28 mouse cellular contexts compared by ENCODE assay signal in genomic region chr2:174082380-174082918, GRCm38 (mm10). TPM values are rescaled to one million over a fixed set of nuclear protein-coding genes. Genes with fewer than 3 reads are reported as not detected.
A peak's percentile ranks its signal among the peaks of the same experiment; 100 is the strongest.
DNase-seq lines count a peak whose midpoint lies in the region; ATAC-seq lines count a peak whose summit lies in the region.
"Had no signal": no experiment of that assay in that cellular context is flagged by ENCODE, and none has a peak within 500 bp of the region (broad histone marks: within the 10 kb centered on the region; RNA-seq: fewer than 3 reads in every experiment).

No protein-coding gene starts in this region.

- H3K27me3 ChIP-seq in intestine, embryonic 14.5 days (replicated peaks; ENCODE audit: control insufficient read depth, insufficient read depth, low read length) = no peaks in the 10 kb centered on the region
- H3K27me3 ChIP-seq in intestine, embryonic 15.5 days (replicated peaks) = no peaks in the 10 kb centered on the region
- no peaks in the 10 kb centered on the region for H3K27me3 ChIP-seq in lung, embryonic 15.5 days
- no peaks in the 10 kb centered on the region for H3K27me3 ChIP-seq in limb, embryonic 13.5 days
- no peaks in the 10 kb centered on the region for H3K27me3 ChIP-seq in stomach, embryonic 15.5 days (replicated peaks)
- H3K27me3 ChIP-seq: embryonic facial prominence, embryonic 15.5 days; forebrain, embryonic 12.5 days; heart, embryonic 15.5 days; liver, embryonic 13.5 days; Patski had no signal

- peaks cover 30% of the 10 kb centered on the region for H3K4me1 ChIP-seq in intestine, embryonic 14.5 days (replicated peaks; ENCODE audit: control insufficient read depth, insufficient read depth, low read length)
- H3K4me1 ChIP-seq in intestine, embryonic 15.5 days (replicated peaks) = peaks cover 13% of the 10 kb centered on the region
- H3K4me1 ChIP-seq in lung, embryonic 15.5 days = peaks cover 33% of the 10 kb centered on the region
- peaks cover 42% of the 10 kb centered on the region for H3K4me1 ChIP-seq in limb, embryonic 13.5 days
- H3K4me1 ChIP-seq in stomach, embryonic 15.5 days = peaks cover 11% of the 10 kb centered on the region; the same call in 1 of the 2 replicates

- ATAC-seq in intestine, embryonic 14.5 days (replicated peaks; ENCODE audit: low FRiP score, low TSS enrichment, low read depth) = peak; percentile 38; the same call in 1 of the 2 replicates
- ATAC-seq in intestine, embryonic 15.5 days = no peak
- peak; percentile 64; the same call in 1 of the 2 replicates for ATAC-seq in lung, embryonic 15.5 days (ENCODE audit: borderline replicate concordance, extremely low read depth, low FRiP score, low TSS enrichment)
- peak; percentile 64; the same call in 1 of the 2 replicates for ATAC-seq in limb, embryonic 13.5 days (ENCODE audit: low FRiP score, low read depth)
- ATAC-seq in stomach, embryonic 15.5 days (ENCODE audit: insufficient read depth, low FRiP score, low read depth) = no peak
- ATAC-seq: hindbrain, postnatal 0 days; intestine, postnatal 0 days; midbrain, embryonic 16.5 days; Patski had no signal

- H3K9me3 ChIP-seq in intestine, embryonic 14.5 days (ENCODE audit: control insufficient read depth, low read length) = no peaks in the 10 kb centered on the region
- H3K9me3 ChIP-seq in intestine, embryonic 15.5 days = no peaks in the 10 kb centered on the region
- no peaks in the 10 kb centered on the region for H3K9me3 ChIP-seq in lung, embryonic 15.5 days
- no peaks in the 10 kb centered on the region for H3K9me3 ChIP-seq in limb, embryonic 13.5 days
- no peaks in the 10 kb centered on the region for H3K9me3 ChIP-seq in stomach, embryonic 15.5 days
- H3K9me3 ChIP-seq: embryonic facial prominence, embryonic 15.5 days; forebrain, embryonic 12.5 days; heart, embryonic 10.5 days; heart, embryonic 15.5 days; liver, embryonic 13.5 days had no signal

- H3K36me3 ChIP-seq in intestine, embryonic 14.5 days (ENCODE audit: control insufficient read depth, insufficient read depth, low read length) = no peaks in the 10 kb centered on the region
- H3K36me3 ChIP-seq in intestine, embryonic 15.5 days = no peaks in the 10 kb centered on the region
- no peaks in the 10 kb centered on the region for H3K36me3 ChIP-seq in lung, embryonic 15.5 days
- no peaks in the 10 kb centered on the region for H3K36me3 ChIP-seq in limb, embryonic 13.5 days
- no peaks in the 10 kb centered on the region for H3K36me3 ChIP-seq in stomach, embryonic 15.5 days
- H3K36me3 ChIP-seq: embryonic facial prominence, embryonic 15.5 days; heart, embryonic 15.5 days; liver, embryonic 13.5 days had no signal

- DNase-seq in intestine, embryonic 14.5 days (ENCODE audit: low spot score) = no peak
- no peak for DNase-seq in lung, postnatal 36 days
- DNase-seq in cerebellum, adult 11-12 months = no peak
- no peak for DNase-seq in adrenal gland, adult 18-20 months (ENCODE audit: low spot score in 2 of 2)
- DNase-seq: adrenal gland, postnatal 14 days; cerebellum, adult 11 months; cerebellum, adult 9-11 months; embryo, embryonic 11 days; gastrocnemius, postnatal 25 days; heart, adult 11 months; kidney, postnatal 4 days; liver, embryonic 13.5 days; lung, postnatal 14 days; right cerebral cortex, postnatal 4 days; thymus, postnatal 14 days had no signal

- H3K9ac ChIP-seq in intestine, embryonic 14.5 days (ENCODE audit: low read length) = no peak overlapping the region
- no peak overlapping the region for H3K9ac ChIP-seq in intestine, embryonic 15.5 days
- no peak overlapping the region for H3K9ac ChIP-seq in lung, embryonic 15.5 days
- H3K9ac ChIP-seq in limb, embryonic 13.5 days = no peak overlapping the region
- no peak overlapping the region for H3K9ac ChIP-seq in stomach, embryonic 15.5 days
- H3K9ac ChIP-seq: embryonic facial prominence, embryonic 15.5 days; forebrain, embryonic 12.5 days; heart, embryonic 15.5 days; liver, embryonic 13.5 days had no signal

- 45% methylated on average over 3 of the region's 3 CpGs for WGBS in intestine, embryonic 14.5 days
- WGBS in intestine, embryonic 15.5 days = 46% methylated on average over 3 of the region's 3 CpGs
- 51% methylated on average over 3 of the region's 3 CpGs for WGBS in lung, embryonic 15.5 days
- 47% methylated on average over 3 of the region's 3 CpGs for WGBS in limb, embryonic 13.5 days
- WGBS in stomach, embryonic 15.5 days = 42% methylated on average over 3 of the region's 3 CpGs

- H3K4me3 ChIP-seq in intestine, embryonic 14.5 days (ENCODE audit: low read depth, low read length) = no peak overlapping the region
- no peak overlapping the region for H3K4me3 ChIP-seq in intestine, embryonic 15.5 days (replicated peaks)
- no peak overlapping the region for H3K4me3 ChIP-seq in lung, embryonic 15.5 days
- H3K4me3 ChIP-seq in limb, embryonic 13.5 days = no peak overlapping the region
- no peak overlapping the region for H3K4me3 ChIP-seq in stomach, embryonic 15.5 days (replicated peaks)
- H3K4me3 ChIP-seq: embryonic facial prominence, embryonic 15.5 days; forebrain, embryonic 12.5 days; heart, embryonic 10.5 days; heart, embryonic 15.5 days; liver, embryonic 13.5 days had no signal

- H3K27ac ChIP-seq in intestine, embryonic 14.5 days (ENCODE audit: low read depth) = no peak overlapping the region
- no peak overlapping the region for H3K27ac ChIP-seq in intestine, embryonic 15.5 days
- peak overlapping the region; percentile 58 for H3K27ac ChIP-seq in lung, embryonic 15.5 days
- H3K27ac ChIP-seq in limb, embryonic 13.5 days = peak overlapping the region; percentile 52; the same call in 1 of the 2 replicates
- H3K27ac ChIP-seq in stomach, embryonic 15.5 days = peak overlapping the region; percentile 42
- H3K27ac ChIP-seq: embryonic facial prominence, embryonic 15.5 days; forebrain, embryonic 12.5 days; heart, embryonic 10.5 days; heart, embryonic 15.5 days; hindbrain, postnatal 0 days; liver, embryonic 13.5 days had no signal

- H3K4me2 ChIP-seq in intestine, embryonic 14.5 days (ENCODE audit: low read length) = no peak overlapping the region
- no peak overlapping the region for H3K4me2 ChIP-seq in intestine, embryonic 15.5 days (replicated peaks)
- H3K4me2 ChIP-seq in lung, embryonic 15.5 days = no peak overlapping the region
- peak overlapping the region; percentile 37 for H3K4me2 ChIP-seq in limb, embryonic 13.5 days (replicated peaks)
- H3K4me2 ChIP-seq in stomach, embryonic 15.5 days = no peak overlapping the region
- H3K4me2 ChIP-seq: embryonic facial prominence, embryonic 15.5 days; forebrain, embryonic 12.5 days; heart, embryonic 15.5 days; liver, embryonic 13.5 days; midbrain, embryonic 11.5 days had no signal

RNA-seq across cellular contexts. Expression of gene Stx16, which starts 6.3 kb away (rescaled TPM):
- 9.2 and 10.0 TPM in 2 replicates for polyA plus RNA-seq in intestine, embryonic 14.5 days (2014; fragmentation: Nextera tagmentation; extraction: Ambion mirVana)
- 8.5 and 10.6 TPM in 2 replicates for polyA plus RNA-seq in intestine, embryonic 15.5 days (2015; fragmentation: Nextera tagmentation; extraction: Ambion mirVana)
- polyA plus RNA-seq in lung, embryonic 15.5 days (2015; fragmentation: Nextera tagmentation; extraction: Ambion mirVana) = 11.2 and 11.9 TPM in 2 replicates
- polyA plus RNA-seq in limb, embryonic 13.5 days (2015; fragmentation: Nextera tagmentation; extraction: Ambion mirVana) = 13.4 and 15.0 TPM in 2 replicates
- polyA plus RNA-seq in stomach, embryonic 15.5 days (2015; fragmentation: Nextera tagmentation; extraction: Ambion mirVana) = 12.0 and 12.9 TPM in 2 replicates
- total RNA-seq in adrenal gland, adult 18-20 months (2021) = 10 to 100 TPM; 34.2 to 44.8 TPM

RNA-seq across cellular contexts. Expression of gene Npepl1, which starts 27.7 kb away (rescaled TPM):
- polyA plus RNA-seq in intestine, embryonic 14.5 days (2014; fragmentation: Nextera tagmentation; extraction: Ambion mirVana) = 55.6 and 59.9 TPM in 2 replicates
- polyA plus RNA-seq in intestine, embryonic 15.5 days (2015; fragmentation: Nextera tagmentation; extraction: Ambion mirVana) = 52.6 and 54.5 TPM in 2 replicates
- 66.3 and 66.7 TPM in 2 replicates for polyA plus RNA-seq in lung, embryonic 15.5 days (2015; fragmentation: Nextera tagmentation; extraction: Ambion mirVana)
- 61.9 and 63.4 TPM in 2 replicates for polyA plus RNA-seq in limb, embryonic 13.5 days (2015; fragmentation: Nextera tagmentation; extraction: Ambion mirVana)
- 55.4 and 60.7 TPM in 2 replicates for polyA plus RNA-seq in stomach, embryonic 15.5 days (2015; fragmentation: Nextera tagmentation; extraction: Ambion mirVana)
- total RNA-seq in adrenal gland, adult 18-20 months (2021) = 10 to 100 TPM; 56.1 to 60.8 TPM

Comparison
In these comparisons a context has a peak if more than half of its experiments do, and no peak if none do; other contexts are left out.
1. ATAC-seq: peak in intestine, embryonic 14.5 days (single experiment), lung, embryonic 15.5 days (single experiment) and limb, embryonic 13.5 days (single experiment); none in intestine, embryonic 15.5 days (single experiment) and stomach, embryonic 15.5 days (single experiment).
2. H3K27ac ChIP-seq: peak in lung, embryonic 15.5 days (single experiment), limb, embryonic 13.5 days (single experiment) and stomach, embryonic 15.5 days (single experiment); none in intestine, embryonic 14.5 days (single experiment) and intestine, embryonic 15.5 days (single experiment).